Mouse (Mus musculus) stomach, embryonic 14.5 days (tissue): ENCODE results near the gene Fancd2. TPM values are rescaled to one million over a fixed set of nuclear protein-coding genes. Genes with fewer than 3 reads are reported as not detected.

Experiments
- ATAC-seq: fragments of 200-750 bp; cut with Nextera tagmentation; 2 replicates; pipeline ENCODE4 v1.8.0; 2017; ENCODE audit warnings: low read depth, moderate TSS enrichment; ENCODE audit not compliant: insufficient number of reproducible peaks, insufficient read depth, low FRiP score
- H3K27ac ChIP-seq: fragments of 300-500 bp; sonication (generic); 2 replicates; pipeline ENCODE4 v1.5.1; 2014; ENCODE audit warnings: mild to moderate bottlenecking, low read length, moderate library complexity, mixed read lengths
- H3K27me3 ChIP-seq: fragments of 300-500 bp; sonication (generic); 2 replicates; pipeline ENCODE4 v1.6.1; 2014; ENCODE audit warnings: low read length, control low read depth, mixed read lengths; ENCODE audit not compliant: control insufficient read depth, insufficient read depth
- H3K36me3 ChIP-seq: fragments of 300-500 bp; sonication (generic); 2 replicates; pipeline ENCODE4 v1.6.1; 2014; ENCODE audit warnings: mild to moderate bottlenecking, control low read depth, low read length, moderate library complexity, mixed read lengths; ENCODE audit not compliant: control insufficient read depth, insufficient read depth
- H3K4me1 ChIP-seq: fragments of 300-500 bp; sonication (generic); 2 replicates; pipeline ENCODE4 v1.6.1; 2014; ENCODE audit warnings: low read length, control low read depth, mixed read lengths; ENCODE audit not compliant: control insufficient read depth, insufficient read depth
- H3K4me2 ChIP-seq: fragments of 300-500 bp; sonication (generic); replicated peaks from 2 replicates; pipeline ENCODE4 v1.6.1; 2014; ENCODE audit warnings: low read depth, low read length, control low read depth
- H3K4me3 ChIP-seq: fragments of 300-500 bp; sonication (generic); 2 replicates; pipeline ENCODE4 v1.5.1; 2014; ENCODE audit warnings: low read depth, low read length, control low read depth
- H3K9ac ChIP-seq: fragments of 300-500 bp; sonication (generic); replicated peaks from 2 replicates; pipeline ENCODE4 v1.6.1; 2014; ENCODE audit warnings: low read depth, mild to moderate bottlenecking, control low read depth, low read length, moderate library complexity, mixed read lengths
- H3K9me3 ChIP-seq: fragments of 300-500 bp; sonication (generic); 2 replicates; pipeline ENCODE4 v1.6.1; 2016; ENCODE audit warnings: low read depth, low read length, control low read depth; ENCODE audit not compliant: control insufficient read depth
- WGBS: fragments of 180-500 bp; shearing (Covaris S2); extraction: QIAGEN DNeasy Blood & Tissue Kit; methylation state at CpG from one replicate; pipeline ENCODE4 v1.1.7; 2014; 5-methylcytosine and 5-hydroxymethylcytosine counted together
- polyA plus RNA-seq: library from polyadenylated mRNA; unstranded; fragments of >200 nt; fragmentation: Nextera tagmentation; extraction: Ambion mirVana; gene quantifications from 2 replicates; pipeline ENCODE4 v1.2.1, GENCODE M21; 2014

Gene Fancd2
- polyA plus RNA-seq, 1 experiment from 2014 or later: 13.8 TPM

GRCm38 (mm10) chr6:113543906-113544481, 12.5 kb downstream of the Fancd2 start:
- H3K27ac ChIP-seq: no peak overlapping the region
- H3K9ac ChIP-seq: no peak overlapping the region
- WGBS: 90% methylated on average over 9 of the region's 12 CpGs
- ATAC-seq: no peak
- H3K4me3 ChIP-seq: no peak overlapping the region
- no peaks in the 10 kb centered on the region for H3K4me1 ChIP-seq
- H3K36me3 ChIP-seq: no peaks in the 10 kb centered on the region
- H3K4me2 ChIP-seq: no peak overlapping the region
- H3K27me3 ChIP-seq: no peaks in the 10 kb centered on the region
- no peaks in the 10 kb centered on the region for H3K9me3 ChIP-seq

GRCm38 (mm10) chr6:113559736-113560135, 28.3 kb downstream of the Fancd2 start:
- 84% methylated on average over 6 of the region's 6 CpGs for whole genome bisulfite sequencing

GRCm38 (mm10) chr6:113564557-113564956, 33.1 kb downstream of the Fancd2 start:
- no peak overlapping the region for H3K4me3 ChIP-seq
- 63% methylated on average over 1 of the region's 1 CpGs for WGBS
- no peak for ATAC-seq
- H3K9ac ChIP-seq: no peak overlapping the region
- H3K27ac ChIP-seq: no peak overlapping the region
- H3K27me3 ChIP-seq: no peaks in the 10 kb centered on the region
- H3K36me3 ChIP-seq: peaks cover 7% of the 10 kb centered on the region; the same call in 1 of the 2 replicates
- H3K4me1 ChIP-seq: no peaks in the 10 kb centered on the region
- H3K9me3 ChIP-seq: no peaks in the 10 kb centered on the region
- H3K4me2 ChIP-seq: no peak overlapping the region

More at GRCm38 (mm10) chr6:113559736-113560135, 28.3 kb downstream of the Fancd2 start:
- Histone ChIP-seq H3K27me3 (no peaks in the 10 kb centered on the region), H3K4me3 (no peak overlapping the region), H3K9ac (no peak overlapping the region), H3K9me3 (no peaks in the 10 kb centered on the region), H3K27ac (no peak overlapping the region), H3K36me3 (no peaks in the 10 kb centered on the region), H3K4me2 (no peak overlapping the region), H3K4me1 (no peaks in the 10 kb centered on the region)
- no peak for ATAC-seq

- H3K4me2 ChIP-seq: no peak overlapping the region
- H3K4me3 ChIP-seq: no peak overlapping the region
- H3K27ac ChIP-seq: no peak overlapping the region
- no peaks in the 10 kb centered on the region for H3K4me1 ChIP-seq
- no peaks in the 10 kb centered on the region for H3K9me3 ChIP-seq
- peaks cover 6% of the 10 kb centered on the region for H3K36me3 ChIP-seq
- H3K9ac ChIP-seq: no peak overlapping the region
- WGBS: 95% methylated on average over 6 of the region's 6 CpGs
- no peak for ATAC-seq
- no peaks in the 10 kb centered on the region for H3K27me3 ChIP-seq
Observed at GRCm38 (mm10) chr6:113576044-113576443, 44.6 kb downstream of the Fancd2 start.

- H3K27me3 ChIP-seq: no peaks in the 10 kb centered on the region
- no peak overlapping the region for H3K27ac ChIP-seq
- H3K4me3 ChIP-seq: no peak overlapping the region
- peaks cover 6% of the 10 kb centered on the region for H3K36me3 ChIP-seq
- H3K9me3 ChIP-seq: no peaks in the 10 kb centered on the region
- no peak overlapping the region for H3K9ac ChIP-seq
- WGBS: 92% methylated on average over 3 of the region's 3 CpGs
- ATAC-seq: no peak
- H3K4me2 ChIP-seq: no peak overlapping the region
- no peaks in the 10 kb centered on the region for H3K4me1 ChIP-seq
Observed at GRCm38 (mm10) chr6:113579306-113579705, 47.8 kb downstream of the Fancd2 start.

- Histone ChIP-seq H3K9me3 (no peaks in the 10 kb centered on the region), H3K36me3 (no peaks in the 10 kb centered on the region), H3K4me2 (no peak overlapping the region), H3K27ac (no peak overlapping the region), H3K4me1 (no peaks in the 10 kb centered on the region), H3K4me3 (no peak overlapping the region), H3K27me3 (no peaks in the 10 kb centered on the region), H3K9ac (no peak overlapping the region)
- no peak for ATAC-seq
- 96% methylated on average over 4 of the region's 4 CpGs for WGBS
Observed at GRCm38 (mm10) chr6:113583023-113583422, 51.5 kb downstream of the Fancd2 start.

- Histone ChIP-seq H3K4me1 (no peaks in the 10 kb centered on the region), H3K9ac (no peak overlapping the region), H3K36me3 (no peaks in the 10 kb centered on the region), H3K4me3 (no peak overlapping the region), H3K27ac (no peak overlapping the region), H3K9me3 (no peaks in the 10 kb centered on the region), H3K27me3 (no peaks in the 10 kb centered on the region), H3K4me2 (no peak overlapping the region)
- ATAC-seq: no peak
- WGBS: 84% methylated on average over 5 of the region's 5 CpGs
Observed at GRCm38 (mm10) chr6:113585065-113585464, 53.6 kb downstream of the Fancd2 start.

- Histone ChIP-seq H3K4me1 (no peaks in the 10 kb centered on the region), H3K9me3 (no peaks in the 10 kb centered on the region), H3K27ac (peak overlapping the region; percentile 52; the same call in 1 of the 2 replicates), H3K4me2 (no peak overlapping the region), H3K36me3 (peaks cover 3% of the 10 kb centered on the region; the same call in 1 of the 2 replicates), H3K9ac (no peak overlapping the region), H3K4me3 (no peak overlapping the region), H3K27me3 (no peaks in the 10 kb centered on the region)
- ATAC-seq: peak; percentile 77; the same call in 1 of the 2 replicates
- WGBS: 55% methylated on average over 5 of the region's 5 CpGs
Observed at GRCm38 (mm10) chr6:113586466-113587183, 55.1 kb downstream of the Fancd2 start.
